Mouse (Mus musculus): ENCODE data around the gene Syne3. TPM values are rescaled to one million over a fixed set of nuclear protein-coding genes. Genes with fewer than 3 reads are reported as not detected.

Gene Syne3
- polyA plus RNA-seq, 1 experiment from 2014 or later, result 3.0 TPM

DNA sequence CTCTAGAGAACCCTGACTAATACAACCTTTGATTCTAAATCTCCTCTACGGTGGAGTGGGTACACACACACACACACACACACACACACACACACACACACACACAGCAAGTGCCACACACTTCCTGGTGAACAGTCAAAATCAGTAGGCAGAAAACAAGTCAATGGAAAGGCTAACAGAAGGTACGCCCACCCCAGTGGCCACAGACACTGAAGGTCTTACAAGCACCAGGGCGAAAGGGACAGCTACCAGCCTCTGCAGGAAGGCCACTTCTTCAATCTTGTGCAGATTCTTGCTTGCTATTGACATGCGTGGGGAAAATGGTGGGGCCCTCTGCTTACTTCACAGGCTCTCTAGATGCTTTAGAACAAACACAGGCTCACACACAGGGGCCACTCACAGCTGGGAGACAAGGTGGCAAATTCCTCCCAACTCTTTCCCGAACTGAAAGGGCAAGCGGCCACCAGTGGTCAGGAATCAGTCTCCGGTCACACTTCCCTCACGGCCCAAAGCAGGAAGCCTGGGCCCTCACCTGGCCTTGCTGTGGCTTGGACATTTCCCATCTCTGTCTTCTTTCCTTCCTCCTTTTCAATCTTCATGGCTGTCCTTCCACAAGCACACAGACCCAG lies 11.9 kb upstream of the Syne3 start:
- peaks cover 14% of the 10 kb centered on the region; the same call in 1 of the 2 replicates for H3K9me3 ChIP-seq (ENCODE audit: control insufficient read depth, low read length)
- no peak overlapping the region for H3K9ac ChIP-seq (ENCODE audit: low read depth, low read length)
- WGBS, result 76% methylated on average over 8 of the region's 8 CpGs
- no peaks in the 10 kb centered on the region for H3K27me3 ChIP-seq (replicated peaks; ENCODE audit: control insufficient read depth, insufficient read depth, low read length)
- no peak overlapping the region for H3K4me3 ChIP-seq (ENCODE audit: low read depth, low read length)
- ATAC-seq (ENCODE audit: low read depth), result no peak
- no peaks in the 10 kb centered on the region for H3K36me3 ChIP-seq (ENCODE audit: control insufficient read depth, insufficient read depth, low read length)
- H3K4me2 ChIP-seq (ENCODE audit: low read depth, low read length), result no peak overlapping the region
- H3K27ac ChIP-seq (replicated peaks; ENCODE audit: low read depth, low read length), result no peak overlapping the region
- no peak for DNase-seq (ENCODE audit: low spot score)
- no peaks in the 10 kb centered on the region for H3K4me1 ChIP-seq (ENCODE audit: control insufficient read depth, insufficient read depth, low read length)

- Histone ChIP-seq H3K4me2 (ENCODE audit: low read depth, low read length) (no peak overlapping the region), H3K27me3 (replicated peaks; ENCODE audit: control insufficient read depth, insufficient read depth, low read length) (no peaks in the 10 kb centered on the region), H3K36me3 (ENCODE audit: control insufficient read depth, insufficient read depth, low read length) (no peaks in the 10 kb centered on the region), H3K4me1 (ENCODE audit: control insufficient read depth, insufficient read depth, low read length) (no peaks in the 10 kb centered on the region), H3K9ac (ENCODE audit: low read depth, low read length) (no peak overlapping the region), H3K27ac (replicated peaks; ENCODE audit: low read depth, low read length) (no peak overlapping the region; the same call in 1 of the 2 replicates), H3K9me3 (ENCODE audit: control insufficient read depth, low read length) (peaks cover 14% of the 10 kb centered on the region; the same call in 1 of the 2 replicates), H3K4me3 (ENCODE audit: low read depth, low read length) (no peak overlapping the region)
- WGBS, result 65% methylated on average over 19 of the region's 19 CpGs
- no peak for DNase-seq (ENCODE audit: low spot score)
- 0 out of 2 replicates have a peak, but pooled peaks have one; percentile 15 for ATAC-seq (ENCODE audit: low read depth)
These were observed 10.0 kb upstream of the Syne3 start for GRCm38 (mm10) chr12:105019359-105020219.

GRCm38 (mm10) chr12:105016639-105017038 lies 7.0 kb upstream of the Syne3 start:
- H3K4me3 ChIP-seq (ENCODE audit: low read depth, low read length), result no peak overlapping the region
- H3K27ac ChIP-seq (replicated peaks; ENCODE audit: low read depth, low read length), result no peak overlapping the region
- no peak for DNase-seq (ENCODE audit: low spot score)
- H3K27me3 ChIP-seq (replicated peaks; ENCODE audit: control insufficient read depth, insufficient read depth, low read length), result no peaks in the 10 kb centered on the region
- peaks cover 8% of the 10 kb centered on the region; the same call in 1 of the 2 replicates for H3K4me1 ChIP-seq (ENCODE audit: control insufficient read depth, insufficient read depth, low read length)
- no peaks in the 10 kb centered on the region for H3K9me3 ChIP-seq (ENCODE audit: control insufficient read depth, low read length)
- no peak for ATAC-seq (ENCODE audit: low read depth)
- H3K36me3 ChIP-seq (ENCODE audit: control insufficient read depth, insufficient read depth, low read length), result no peaks in the 10 kb centered on the region
- 75% methylated on average over 10 of the region's 10 CpGs for WGBS
- H3K9ac ChIP-seq (ENCODE audit: low read depth, low read length), result no peak overlapping the region
- no peak overlapping the region for H3K4me2 ChIP-seq (ENCODE audit: low read depth, low read length)

- DNase-seq (ENCODE audit: low spot score), result no peak
- 58% methylated on average over 4 of the region's 4 CpGs for WGBS
- H3K36me3 ChIP-seq (ENCODE audit: control insufficient read depth, insufficient read depth, low read length), result no peaks in the 10 kb centered on the region
- no peak overlapping the region for H3K4me2 ChIP-seq (ENCODE audit: low read depth, low read length)
- no peak overlapping the region for H3K27ac ChIP-seq (replicated peaks; ENCODE audit: low read depth, low read length)
- H3K9ac ChIP-seq (ENCODE audit: low read depth, low read length), result no peak overlapping the region
- H3K9me3 ChIP-seq (ENCODE audit: control insufficient read depth, low read length), result no peaks in the 10 kb centered on the region
- peaks cover 8% of the 10 kb centered on the region; the same call in 1 of the 2 replicates for H3K4me1 ChIP-seq (ENCODE audit: control insufficient read depth, insufficient read depth, low read length)
- no peak overlapping the region for H3K4me3 ChIP-seq (ENCODE audit: low read depth, low read length)
- H3K27me3 ChIP-seq (replicated peaks; ENCODE audit: control insufficient read depth, insufficient read depth, low read length), result no peaks in the 10 kb centered on the region
- no peak for ATAC-seq (ENCODE audit: low read depth)
These were observed 6.6 kb upstream of the Syne3 start for GRCm38 (mm10) chr12:105016199-105016598.

GRCm38 (mm10) chr12:105013065-105013464 lies 3.5 kb upstream of the Syne3 start:
- ATAC-seq (ENCODE audit: low read depth), result 0 out of 2 replicates have a peak, but pooled peaks have one; percentile 7
- peak; percentile 93 for DNase-seq (ENCODE audit: low spot score)

DNA sequence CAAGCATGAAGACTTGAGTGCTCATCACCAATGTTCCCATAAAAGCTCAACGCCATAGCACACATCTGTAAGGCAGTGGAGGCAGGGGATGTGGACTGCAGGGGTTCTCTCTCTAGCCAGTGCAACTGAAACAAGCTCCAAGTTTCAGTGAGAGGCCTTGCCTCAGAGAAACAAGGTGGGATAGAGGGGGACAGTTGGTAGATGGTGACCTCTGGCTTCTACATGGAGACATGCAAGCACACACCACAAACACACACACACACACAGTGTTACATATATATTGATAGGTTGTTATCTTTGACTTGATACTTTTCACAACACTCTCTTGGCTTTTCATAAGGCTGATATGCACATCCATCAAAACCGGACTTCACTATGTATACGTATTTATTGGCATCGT lies 2.7 kb upstream of the Syne3 start:
- no peak overlapping the region for H3K4me3 ChIP-seq (ENCODE audit: low read depth, low read length)
- peaks cover 23% of the 10 kb centered on the region for H3K4me1 ChIP-seq (ENCODE audit: control insufficient read depth, insufficient read depth, low read length)
- WGBS, result 88% methylated on average over 4 of the region's 4 CpGs
- DNase-seq (ENCODE audit: low spot score), result no peak
- H3K9ac ChIP-seq (ENCODE audit: low read depth, low read length), result no peak overlapping the region
- H3K36me3 ChIP-seq (ENCODE audit: control insufficient read depth, insufficient read depth, low read length), result no peaks in the 10 kb centered on the region
- no peak overlapping the region for H3K4me2 ChIP-seq (ENCODE audit: low read depth, low read length)
- H3K27ac ChIP-seq (replicated peaks; ENCODE audit: low read depth, low read length), result peak overlapping the region; percentile 79
- no peaks in the 10 kb centered on the region for H3K9me3 ChIP-seq (ENCODE audit: control insufficient read depth, low read length)
- H3K27me3 ChIP-seq (replicated peaks; ENCODE audit: control insufficient read depth, insufficient read depth, low read length), result no peaks in the 10 kb centered on the region; the same call in 1 of the 2 replicates
- no peak for ATAC-seq (ENCODE audit: low read depth)

More at GRCm38 (mm10) chr12:105013065-105013464, 3.5 kb upstream of the Syne3 start:
- Histone ChIP-seq H3K4me1 (ENCODE audit: control insufficient read depth, insufficient read depth, low read length) (peaks cover 23% of the 10 kb centered on the region), H3K36me3 (ENCODE audit: control insufficient read depth, insufficient read depth, low read length) (no peaks in the 10 kb centered on the region), H3K27me3 (replicated peaks; ENCODE audit: control insufficient read depth, insufficient read depth, low read length) (no peaks in the 10 kb centered on the region; the same call in 1 of the 2 replicates), H3K4me2 (ENCODE audit: low read depth, low read length) (peak overlapping the region; percentile 43), H3K4me3 (ENCODE audit: low read depth, low read length) (0 out of 2 replicates have a peak overlapping the region, but pooled peaks have one; percentile 8), H3K9ac (ENCODE audit: low read depth, low read length) (peak overlapping the region; percentile 19; the same call in 1 of the 2 replicates), H3K27ac (replicated peaks; ENCODE audit: low read depth, low read length) (peak overlapping the region; percentile 79), H3K9me3 (ENCODE audit: control insufficient read depth, low read length) (no peaks in the 10 kb centered on the region)
- 18% methylated on average over 17 of the region's 17 CpGs for WGBS

- H3K27ac ChIP-seq (replicated peaks; ENCODE audit: low read depth, low read length), result no peak overlapping the region
- WGBS, result 90% methylated on average over 1 of the region's 1 CpGs
- H3K27me3 ChIP-seq (replicated peaks; ENCODE audit: control insufficient read depth, insufficient read depth, low read length), result no peaks in the 10 kb centered on the region; the same call in 1 of the 2 replicates
- H3K4me3 ChIP-seq (ENCODE audit: low read depth, low read length), result no peak overlapping the region
- DNase-seq (ENCODE audit: low spot score), result no peak
- no peak for ATAC-seq (ENCODE audit: low read depth)
- H3K4me2 ChIP-seq (ENCODE audit: low read depth, low read length), result no peak overlapping the region
- H3K4me1 ChIP-seq (ENCODE audit: control insufficient read depth, insufficient read depth, low read length), result peaks cover 23% of the 10 kb centered on the region
- H3K9me3 ChIP-seq (ENCODE audit: control insufficient read depth, low read length), result no peaks in the 10 kb centered on the region
- no peaks in the 10 kb centered on the region for H3K36me3 ChIP-seq (ENCODE audit: control insufficient read depth, insufficient read depth, low read length)
- H3K9ac ChIP-seq (ENCODE audit: low read depth, low read length), result no peak overlapping the region
These were observed 2.0 kb upstream of the Syne3 start for GRCm38 (mm10) chr12:105011589-105011988.

- Histone ChIP-seq H3K9ac (ENCODE audit: low read depth, low read length) (peak overlapping the region; percentile 72), H3K36me3 (ENCODE audit: control insufficient read depth, insufficient read depth, low read length) (no peaks in the 10 kb centered on the region), H3K9me3 (ENCODE audit: control insufficient read depth, low read length) (no peaks in the 10 kb centered on the region), H3K4me1 (ENCODE audit: control insufficient read depth, insufficient read depth, low read length) (peaks cover 23% of the 10 kb centered on the region), H3K27me3 (replicated peaks; ENCODE audit: control insufficient read depth, insufficient read depth, low read length) (no peaks in the 10 kb centered on the region; the same call in 1 of the 2 replicates), H3K4me3 (ENCODE audit: low read depth, low read length) (peak overlapping the region; percentile 67), H3K4me2 (ENCODE audit: low read depth, low read length) (peak overlapping the region; percentile 98), H3K27ac (replicated peaks; ENCODE audit: low read depth, low read length) (no peak overlapping the region)
- DNase-seq (ENCODE audit: low spot score), result no peak
- ATAC-seq (ENCODE audit: low read depth), result peak; percentile 23; the same call in 1 of the 2 replicates
- WGBS, result 22% methylated on average over 9 of the region's 9 CpGs
These were observed 693 bp upstream of the Syne3 start for GRCm38 (mm10) chr12:105010213-105010790.

Data from embryonic facial prominence, embryonic 14.5 days (tissue).